Mouse (Mus musculus) bone marrow, adult 2 months (tissue): ENCODE results near the gene Bhmt2.

ENCODE experiments used
- CTCF ChIP-seq: fragments of 200-500 bp; IDR thresholded peaks from 2 replicates; pipeline ENCODE4 v1.5.1; 2011; ENCODE audit warnings: low read length, control low read depth; ENCODE audit not compliant: control insufficient read depth, insufficient read depth
- POLR2A ChIP-seq: fragments of 200-500 bp; IDR thresholded peaks from 2 replicates; pipeline ENCODE4 v1.6.1; 2011; ENCODE audit warnings: low read depth, mild to moderate bottlenecking, control low read depth, low read length, borderline replicate concordance; ENCODE audit not compliant: control insufficient read depth

DNA sequence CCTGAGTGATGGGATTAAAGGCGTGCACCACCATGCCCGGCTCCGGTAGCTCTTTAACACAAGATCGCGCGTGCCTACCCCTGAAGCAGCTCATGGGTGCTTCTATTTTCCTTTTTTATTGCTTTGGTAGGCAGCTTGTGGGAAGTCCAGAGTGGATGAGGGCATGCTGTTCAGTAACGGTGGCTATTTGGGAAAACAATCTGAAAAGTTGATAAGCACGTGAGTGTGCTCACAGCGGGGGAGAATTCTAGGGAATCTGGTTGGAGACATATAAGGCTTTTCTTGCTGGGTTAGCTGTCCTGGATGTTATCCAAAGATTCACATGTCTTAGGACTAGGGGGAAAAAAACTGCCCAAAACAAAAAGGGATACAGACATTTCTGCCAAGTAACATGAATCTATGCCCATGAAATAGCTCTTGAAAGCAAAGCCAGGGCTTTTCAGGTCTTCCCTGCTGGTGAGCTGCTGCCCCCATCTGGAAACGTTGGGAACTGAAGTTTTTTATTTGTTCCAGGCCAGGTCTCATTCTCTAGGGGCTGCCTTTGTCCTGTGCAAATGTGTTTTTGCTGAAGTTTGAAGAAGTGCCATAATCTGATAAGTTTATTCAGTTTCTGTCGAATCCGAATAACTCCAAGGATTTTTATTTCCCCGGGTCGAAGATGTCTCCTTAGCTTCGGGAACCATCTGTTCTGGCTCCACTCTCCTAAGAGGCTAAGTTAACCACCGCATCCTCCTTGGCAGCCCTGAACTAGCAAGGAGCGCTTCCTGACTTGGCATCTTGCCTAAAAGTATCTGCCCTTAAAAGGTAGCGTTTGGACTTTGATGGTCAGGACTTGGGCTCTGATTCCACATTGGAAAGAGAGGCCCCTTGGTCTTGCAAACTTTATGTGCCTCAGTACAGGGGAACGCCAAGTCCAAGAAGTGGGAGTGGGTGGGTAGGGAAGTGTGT lies 61.2 kb downstream of the Bhmt2 start:
- peak; percentile 61; the same call in 1 of the 2 replicates for TF ChIP-seq CTCF
- TF ChIP-seq POLR2A = no peak
